Mouse (Mus musculus) stomach, embryonic 15.5 days (tissue): ENCODE measurements around the gene Cyyr1. TPM values are rescaled to one million over a fixed set of nuclear protein-coding genes. Genes with fewer than 3 reads are reported as not detected.
A peak's percentile ranks its signal among the peaks of the same experiment; 100 is the strongest.

Experiments used
- ATAC-seq: fragments of 200-750 bp; cut with Nextera tagmentation; 2 replicates; pipeline ENCODE4 v1.8.0; 2017; ENCODE audit warnings: low read depth, moderate number of reproducible peaks, moderate TSS enrichment; ENCODE audit not compliant: insufficient read depth, low FRiP score
- H3K27ac ChIP-seq: fragments of 300-500 bp; sonication (generic); 2 replicates; pipeline ENCODE4 v1.5.1; 2015; ENCODE audit warnings: mild to moderate bottlenecking, inconsistent platforms
- H3K27me3 ChIP-seq: fragments of 300-500 bp; sonication (generic); replicated peaks from 2 replicates; pipeline ENCODE4 v1.6.1; 2015; ENCODE audit warnings: inconsistent platforms
- H3K36me3 ChIP-seq: fragments of 300-500 bp; sonication (generic); 2 replicates; pipeline ENCODE4 v1.6.1; 2015; ENCODE audit warnings: inconsistent platforms
- H3K4me1 ChIP-seq: fragments of 300-500 bp; sonication (generic); 2 replicates; pipeline ENCODE4 v1.6.1; 2015; ENCODE audit warnings: inconsistent platforms
- H3K4me2 ChIP-seq: fragments of 300-500 bp; sonication (generic); 2 replicates; pipeline ENCODE4 v1.6.1; 2015; ENCODE audit warnings: mild to moderate bottlenecking, inconsistent platforms
- H3K4me3 ChIP-seq: fragments of 300-500 bp; sonication (generic); replicated peaks from 2 replicates; pipeline ENCODE4 v1.5.1; 2015; ENCODE audit warnings: inconsistent platforms
- H3K9ac ChIP-seq: fragments of 300-500 bp; sonication (generic); 2 replicates; pipeline ENCODE4 v1.6.1; 2015; ENCODE audit warnings: inconsistent platforms
- H3K9me3 ChIP-seq: fragments of 300-500 bp; sonication (generic); 2 replicates; pipeline ENCODE4 v1.6.1; 2016; ENCODE audit warnings: inconsistent platforms
- WGBS: fragments of 180-500 bp; shearing (Covaris S2); methylation state at CpG from one replicate; pipeline ENCODE4 v1.1.7; 2015; 5-methylcytosine and 5-hydroxymethylcytosine counted together
- polyA plus RNA-seq: library from polyadenylated mRNA; unstranded; fragments of >200 nt; fragmentation: Nextera tagmentation; extraction: Ambion mirVana; gene quantifications from 2 replicates; pipeline ENCODE4 v1.2.1, GENCODE M21; 2015

Gene Cyyr1
- polyA plus RNA-seq, 1 experiment from 2014 or later = 5.5 TPM

- Histone ChIP-seq H3K4me2 (no peak overlapping the region), H3K9ac (no peak overlapping the region), H3K9me3 (no peaks in the 10 kb centered on the region), H3K4me3 (no peak overlapping the region), H3K27me3 (no peaks in the 10 kb centered on the region), H3K4me1 (no peaks in the 10 kb centered on the region), H3K27ac (no peak overlapping the region), H3K36me3 (no peaks in the 10 kb centered on the region)
- ATAC-seq = no peak
- WGBS = 40% methylated on average over 12 of the region's 12 CpGs
Measured at GRCm38 (mm10) chr16:85527743-85528620, 25.2 kb downstream of the Cyyr1 start.

- no peaks in the 10 kb centered on the region for H3K9me3 ChIP-seq
- 81% methylated on average over 8 of the region's 8 CpGs for WGBS
- H3K4me3 ChIP-seq = no peak overlapping the region
- H3K9ac ChIP-seq = no peak overlapping the region
- ATAC-seq = no peak
- no peaks in the 10 kb centered on the region for H3K36me3 ChIP-seq
- no peak overlapping the region for H3K4me2 ChIP-seq
- H3K27me3 ChIP-seq = no peaks in the 10 kb centered on the region
- no peaks in the 10 kb centered on the region for H3K4me1 ChIP-seq
- H3K27ac ChIP-seq = no peak overlapping the region
Measured at GRCm38 (mm10) chr16:85524589-85524988, 28.6 kb downstream of the Cyyr1 start.

DNA sequence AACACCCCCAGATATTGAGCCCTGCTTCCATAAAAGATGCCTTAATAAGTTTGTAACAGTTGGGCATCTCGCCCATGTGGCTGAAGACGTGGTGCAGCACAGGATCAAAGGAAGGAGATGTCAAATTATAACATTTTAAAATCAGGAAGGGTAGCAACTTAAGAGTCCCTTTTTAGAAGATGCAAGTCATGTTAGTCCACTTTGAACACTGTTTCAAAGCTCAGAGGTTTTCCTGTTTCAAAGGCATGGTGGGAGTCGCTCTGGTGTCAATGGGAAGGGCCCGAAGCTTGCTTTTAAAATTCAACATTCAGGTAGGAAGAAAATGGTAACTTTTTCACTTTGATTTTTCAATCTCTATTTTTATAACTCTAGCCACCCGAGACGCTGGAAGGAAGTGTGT lies 45.9 kb downstream of the Cyyr1 start:
- Histone ChIP-seq H3K9me3 (no peaks in the 10 kb centered on the region), H3K9ac (no peak overlapping the region), H3K27me3 (no peaks in the 10 kb centered on the region), H3K4me3 (no peak overlapping the region), H3K4me2 (no peak overlapping the region), H3K36me3 (no peaks in the 10 kb centered on the region), H3K27ac (no peak overlapping the region), H3K4me1 (no peaks in the 10 kb centered on the region)
- ATAC-seq = no peak
- 81% methylated on average over 6 of the region's 6 CpGs for WGBS

- Histone ChIP-seq H3K9me3 (no peaks in the 10 kb centered on the region), H3K4me1 (no peaks in the 10 kb centered on the region), H3K4me3 (no peak overlapping the region), H3K9ac (no peak overlapping the region), H3K4me2 (no peak overlapping the region), H3K36me3 (no peaks in the 10 kb centered on the region), H3K27ac (no peak overlapping the region), H3K27me3 (no peaks in the 10 kb centered on the region)
- no peak for ATAC-seq
- WGBS = 54% methylated on average over 3 of the region's 3 CpGs
Measured at GRCm38 (mm10) chr16:85505108-85505507, 48.1 kb downstream of the Cyyr1 start.

- no peaks in the 10 kb centered on the region for H3K27me3 ChIP-seq
- H3K9ac ChIP-seq = no peak overlapping the region
- H3K4me1 ChIP-seq = no peaks in the 10 kb centered on the region
- H3K36me3 ChIP-seq = no peaks in the 10 kb centered on the region
- 78% methylated on average over 5 of the region's 5 CpGs for WGBS
- ATAC-seq = no peak
- no peaks in the 10 kb centered on the region for H3K9me3 ChIP-seq
- no peak overlapping the region for H3K4me2 ChIP-seq
- H3K27ac ChIP-seq = no peak overlapping the region
- H3K4me3 ChIP-seq = no peak overlapping the region
Measured at GRCm38 (mm10) chr16:85503416-85503815, 49.8 kb downstream of the Cyyr1 start.

- no peak overlapping the region for H3K9ac ChIP-seq
- no peak overlapping the region for H3K4me3 ChIP-seq
- no peaks in the 10 kb centered on the region for H3K9me3 ChIP-seq
- no peak overlapping the region for H3K27ac ChIP-seq
- no peaks in the 10 kb centered on the region for H3K27me3 ChIP-seq
- H3K4me1 ChIP-seq = no peaks in the 10 kb centered on the region
- ATAC-seq = no peak
- 91% methylated on average over 2 of the region's 2 CpGs for WGBS
- no peak overlapping the region for H3K4me2 ChIP-seq
- H3K36me3 ChIP-seq = no peaks in the 10 kb centered on the region
Measured at GRCm38 (mm10) chr16:85495837-85496236, 57.4 kb downstream of the Cyyr1 start.

GRCm38 (mm10) chr16:85488105-85488607 lies 65.0 kb downstream of the Cyyr1 start:
- Histone ChIP-seq H3K27me3 (no peaks in the 10 kb centered on the region), H3K27ac (no peak overlapping the region), H3K36me3 (no peaks in the 10 kb centered on the region), H3K9me3 (no peaks in the 10 kb centered on the region), H3K9ac (no peak overlapping the region), H3K4me2 (no peak overlapping the region), H3K4me3 (no peak overlapping the region), H3K4me1 (no peaks in the 10 kb centered on the region)
- ATAC-seq = no peak
- 78% methylated on average over 5 of the region's 5 CpGs for WGBS

DNA sequence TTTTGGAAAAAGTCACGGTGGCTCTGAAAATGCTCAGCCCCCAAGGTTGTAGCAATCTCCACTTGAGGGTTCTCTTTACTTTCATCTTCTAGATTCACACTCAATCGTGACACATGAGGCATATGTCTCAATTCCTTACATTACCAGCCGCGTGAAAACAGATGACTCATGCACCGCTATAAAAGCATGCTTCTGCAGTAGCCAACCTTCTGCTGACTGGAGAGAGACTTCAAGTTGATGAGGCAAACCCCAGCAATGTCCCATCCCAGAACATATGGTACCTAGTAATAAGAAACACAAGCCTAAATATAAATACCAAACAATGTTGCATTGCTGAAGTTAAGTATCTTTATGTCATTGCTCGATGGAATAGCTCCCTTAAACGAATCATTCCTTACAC lies 65.9 kb downstream of the Cyyr1 start:
- no peak overlapping the region for H3K27ac ChIP-seq
- H3K36me3 ChIP-seq = no peaks in the 10 kb centered on the region
- no peak overlapping the region for H3K4me3 ChIP-seq
- ATAC-seq = no peak
- no peaks in the 10 kb centered on the region for H3K27me3 ChIP-seq
- no peak overlapping the region for H3K4me2 ChIP-seq
- 87% methylated on average over 7 of the region's 7 CpGs for WGBS
- H3K9ac ChIP-seq = no peak overlapping the region
- no peaks in the 10 kb centered on the region for H3K9me3 ChIP-seq
- H3K4me1 ChIP-seq = no peaks in the 10 kb centered on the region

DNA sequence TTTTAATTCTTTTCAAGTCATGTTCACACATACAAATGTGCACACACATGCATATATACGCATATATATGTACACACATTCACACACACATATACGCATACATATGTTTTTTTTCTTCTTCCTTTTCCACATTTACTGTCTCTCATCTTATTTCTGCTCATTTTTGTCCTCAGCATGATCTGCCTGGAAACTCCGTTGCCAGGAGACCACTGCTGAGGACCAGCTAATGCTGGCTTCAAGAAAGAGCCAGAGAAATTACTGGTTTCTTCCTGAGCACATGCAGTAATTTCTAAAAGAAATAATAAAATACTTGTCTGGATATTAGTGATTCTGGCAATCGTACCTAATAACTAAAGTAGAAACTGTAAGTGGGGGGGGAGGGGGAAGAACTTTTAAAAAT lies 68.6 kb downstream of the Cyyr1 start:
- Histone ChIP-seq H3K9me3 (no peaks in the 10 kb centered on the region), H3K4me3 (no peak overlapping the region), H3K36me3 (no peaks in the 10 kb centered on the region), H3K27me3 (no peaks in the 10 kb centered on the region), H3K4me1 (no peaks in the 10 kb centered on the region), H3K9ac (no peak overlapping the region), H3K27ac (no peak overlapping the region), H3K4me2 (no peak overlapping the region)
- WGBS = 81% methylated on average over 4 of the region's 4 CpGs
- no peak for ATAC-seq

- H3K4me1 ChIP-seq = no peaks in the 10 kb centered on the region
- no peaks in the 10 kb centered on the region for H3K27me3 ChIP-seq
- H3K36me3 ChIP-seq = no peaks in the 10 kb centered on the region
- no peak overlapping the region for H3K9ac ChIP-seq
- H3K9me3 ChIP-seq = no peaks in the 10 kb centered on the region
- H3K4me3 ChIP-seq = no peak overlapping the region
- 49% methylated on average over 5 of the region's 5 CpGs for WGBS
- H3K4me2 ChIP-seq = no peak overlapping the region
- no peak for ATAC-seq
- no peak overlapping the region for H3K27ac ChIP-seq
Measured at GRCm38 (mm10) chr16:85474552-85475071, 78.6 kb downstream of the Cyyr1 start.

DNA sequence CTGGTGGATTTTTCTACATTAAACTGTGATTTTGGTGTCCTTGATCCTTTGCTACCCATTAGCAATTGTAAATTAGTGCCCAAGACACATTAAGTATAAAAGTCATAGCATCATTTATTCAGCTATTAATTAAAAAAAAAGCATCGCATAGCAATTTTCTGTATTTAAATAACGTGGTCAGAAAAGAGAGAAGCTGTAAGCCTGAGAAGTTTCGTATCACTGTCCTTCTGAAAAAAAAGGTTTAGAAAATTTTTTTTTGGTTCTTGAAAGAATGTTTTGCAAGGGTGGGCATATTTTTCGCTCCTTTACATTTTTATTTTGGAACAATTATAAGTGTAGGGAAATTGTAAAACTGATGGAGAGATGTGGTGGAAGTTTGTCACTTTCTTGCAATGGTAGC lies 83.1 kb downstream of the Cyyr1 start:
- no peak for ATAC-seq
- H3K9ac ChIP-seq = no peak overlapping the region
- 86% methylated on average over 4 of the region's 4 CpGs for WGBS

GRCm38 (mm10) chr16:85455043-85455442 lies 98.2 kb downstream of the Cyyr1 start:
- no peaks in the 10 kb centered on the region for H3K27me3 ChIP-seq
- no peak overlapping the region for H3K9ac ChIP-seq
- peak; percentile 70 for ATAC-seq
- no peaks in the 10 kb centered on the region for H3K9me3 ChIP-seq
- no peak overlapping the region for H3K27ac ChIP-seq
- H3K4me3 ChIP-seq = no peak overlapping the region
- no peak overlapping the region for H3K4me2 ChIP-seq
- H3K36me3 ChIP-seq = no peaks in the 10 kb centered on the region
- H3K4me1 ChIP-seq = no peaks in the 10 kb centered on the region
- WGBS = 78% methylated on average over 1 of the region's 1 CpGs

More for the DNA sequence above, 83.1 kb downstream of the Cyyr1 start:
- no peak overlapping the region for H3K4me2 ChIP-seq
- no peak overlapping the region for H3K4me3 ChIP-seq
- no peak overlapping the region for H3K27ac ChIP-seq
- H3K9me3 ChIP-seq = no peaks in the 10 kb centered on the region
- no peaks in the 10 kb centered on the region for H3K27me3 ChIP-seq
- no peaks in the 10 kb centered on the region for H3K36me3 ChIP-seq
- no peaks in the 10 kb centered on the region for H3K4me1 ChIP-seq
